Mouse (Mus musculus): Measurements from ENCODE around the gene Fbxl19.
A peak's percentile ranks its signal among the peaks of the same experiment; 100 is the strongest.

The Fbxl19 gene

GRCm38 (mm10) chr7:127808821-127809220, 64.5 kb downstream of the Fbxl19 start:
- no peak for DNase-seq

- DNase-seq: no peak
Measured at GRCm38 (mm10) chr7:127809846-127810245, 65.5 kb downstream of the Fbxl19 start.

- DNase-seq: no peak
Measured at GRCm38 (mm10) chr7:127810650-127811049, 66.3 kb downstream of the Fbxl19 start.

GRCm38 (mm10) chr7:127811240-127811639, 66.9 kb downstream of the Fbxl19 start:
- no peak for DNase-seq

GRCm38 (mm10) chr7:127812292-127812691, 67.9 kb downstream of the Fbxl19 start:
- no peak for DNase-seq

GRCm38 (mm10) chr7:127813821-127814220, 69.5 kb downstream of the Fbxl19 start:
- DNase-seq: no peak

GRCm38 (mm10) chr7:127814241-127814921, 70.0 kb downstream of the Fbxl19 start:
- DNase-seq: peak in 1 of 2 experiments; percentile 61

- DNase-seq: no peak
Measured at GRCm38 (mm10) chr7:127815116-127815665, 70.8 kb downstream of the Fbxl19 start.

- peak; percentile 66 to 76 for DNase-seq
Measured at GRCm38 (mm10) chr7:127815954-127816821, 71.8 kb downstream of the Fbxl19 start.

GRCm38 (mm10) chr7:127817053-127817452, 72.7 kb downstream of the Fbxl19 start:
- no peak for DNase-seq

- DNase-seq: no peak
Measured at GRCm38 (mm10) chr7:127817776-127818175, 73.4 kb downstream of the Fbxl19 start.

Data from lung, postnatal 4 days (tissue).